Mouse (Mus musculus): ENCODE measurements around the gene Jak3. TPM values are rescaled to one million over a fixed set of nuclear protein-coding genes. Genes with fewer than 3 reads are reported as not detected.
"Not testable (repeated sequence)": the region's sequence is repeated elsewhere in the genome, so short reads cannot be mapped to it uniquely, and the experiment has no call there.

Jak3 gene
- polyA plus RNA-seq, 1 experiment from 2014 or later = 9.9 TPM

GRCm38 (mm10) chr8:71693166-71694041 lies 17.3 kb downstream of the Jak3 start:
- Histone ChIP-seq H3K4me2 (peak overlapping the region; percentile 17; the same call in 1 of the 2 replicates), H3K27ac (no peak overlapping the region), H3K9ac (no peak overlapping the region), H3K27me3 (peaks cover 84% of the 10 kb centered on the region), H3K36me3 (no peaks in the 10 kb centered on the region), H3K4me3 (peak overlapping the region; percentile 17), H3K9me3 (no peaks in the 10 kb centered on the region), H3K4me1 (peaks cover 9% of the 10 kb centered on the region; the same call in 1 of the 2 replicates)
- WGBS = 9% methylated on average over 68 of the region's 68 CpGs
- no peak for ATAC-seq (ENCODE audit: borderline replicate concordance, extremely low read depth, low FRiP score, low TSS enrichment)

DNA sequence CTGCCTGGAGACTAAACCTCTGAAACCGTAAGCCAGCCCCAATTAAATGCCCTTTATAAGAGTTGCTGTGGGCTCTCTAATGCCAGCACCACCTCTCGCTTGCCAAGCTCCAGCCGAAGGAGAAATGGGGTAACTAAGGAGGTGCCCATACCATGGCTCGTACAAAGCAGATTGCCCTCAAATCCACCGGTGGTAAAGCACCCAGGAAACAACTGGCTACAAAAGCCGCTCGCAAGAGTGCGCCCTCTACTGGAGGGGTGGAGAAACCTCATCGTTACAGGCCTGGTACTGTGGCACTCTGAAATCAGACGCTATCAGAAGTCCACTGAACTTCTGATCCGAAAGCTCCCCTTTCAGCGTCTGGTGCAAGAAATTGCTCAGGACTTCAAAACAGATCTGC lies 19.4 kb downstream of the Jak3 start:
- H3K9ac ChIP-seq; ATAC-seq (ENCODE audit: borderline replicate concordance, extremely low read depth, low FRiP score, low TSS enrichment); H3K4me3 ChIP-seq; H3K36me3 ChIP-seq; H3K4me2 ChIP-seq; H3K27ac ChIP-seq; H3K9me3 ChIP-seq: not testable (repeated sequence)
- 62% methylated on average over 12 of the region's 12 CpGs for WGBS
- H3K4me1 ChIP-seq = peaks cover 10% of the 10 kb centered on the region
- H3K27me3 ChIP-seq = peaks cover 73% of the 10 kb centered on the region

- ATAC-seq (ENCODE audit: borderline replicate concordance, extremely low read depth, low FRiP score, low TSS enrichment) = peak; percentile 20; the same call in 1 of the 2 replicates
- Histone ChIP-seq H3K4me3 (peak overlapping the region; percentile 31), H3K9ac (no peak overlapping the region), H3K9me3 (no peaks in the 10 kb centered on the region), H3K4me2 (peak overlapping the region; percentile 59), H3K4me1 (peaks cover 7% of the 10 kb centered on the region), H3K27ac (no peak overlapping the region), H3K36me3 (no peaks in the 10 kb centered on the region), H3K27me3 (peaks cover 66% of the 10 kb centered on the region)
- WGBS = 4% methylated on average over 29 of the region's 29 CpGs
Measured at GRCm38 (mm10) chr8:71700493-71701269, 24.6 kb downstream of the Jak3 start.

DNA sequence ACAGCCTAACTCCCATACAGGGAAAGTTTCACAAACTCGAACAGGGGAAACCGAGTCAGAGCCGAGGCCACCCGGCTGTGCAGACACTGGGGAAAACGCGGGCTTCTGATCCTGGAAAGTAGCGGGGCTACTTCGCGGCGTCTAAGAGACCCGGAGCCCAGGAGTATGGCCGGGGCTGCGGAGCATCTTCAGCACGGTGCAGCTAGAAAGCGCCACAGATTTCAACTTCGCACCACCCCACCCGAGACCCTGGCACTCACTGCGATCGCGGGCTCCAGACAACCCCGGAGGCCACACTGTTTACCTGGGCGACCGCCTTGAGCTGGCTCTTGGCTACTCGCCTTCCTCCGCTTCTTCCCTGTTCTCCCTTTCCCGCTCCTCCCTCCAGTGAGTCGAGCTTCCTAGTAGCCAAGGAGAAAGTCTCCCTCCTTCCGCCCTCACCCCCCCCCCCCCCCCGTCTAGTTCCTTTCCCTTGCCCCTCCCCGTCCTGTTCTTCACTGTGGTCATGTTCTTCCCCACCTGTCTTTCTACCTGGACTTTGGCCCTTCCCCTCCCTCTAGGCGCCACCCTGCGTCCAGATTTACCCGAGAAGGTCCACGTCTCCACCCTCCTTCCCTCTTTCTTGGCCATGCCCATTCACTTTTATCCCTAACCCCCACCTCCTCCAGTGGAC lies 25.5 kb downstream of the Jak3 start, which contains the start of gene B3gnt3:
Gene B3gnt3 (minus strand): TSS at position 376 of the 673 bp plus-strand sequence.
- Histone ChIP-seq H3K27me3 (peaks cover 62% of the 10 kb centered on the region), H3K27ac (no peak within 1 kb of the TSS)
- WGBS = 12% methylated on average over 33 of the region's 34 CpGs

GRCm38 (mm10) chr8:71702087-71702432 lies 26.0 kb downstream of the Jak3 start:
- H3K36me3 ChIP-seq = no peaks in the 10 kb centered on the region
- 34% methylated on average over 4 of the region's 4 CpGs for WGBS
- peaks cover 60% of the 10 kb centered on the region for H3K27me3 ChIP-seq
- no peak overlapping the region for H3K4me3 ChIP-seq
- no peak overlapping the region for H3K9ac ChIP-seq
- H3K4me2 ChIP-seq = no peak overlapping the region
- no peak for ATAC-seq (ENCODE audit: borderline replicate concordance, extremely low read depth, low FRiP score, low TSS enrichment)
- peaks cover 7% of the 10 kb centered on the region for H3K4me1 ChIP-seq
- H3K9me3 ChIP-seq = no peaks in the 10 kb centered on the region
- no peak overlapping the region for H3K27ac ChIP-seq

More for the DNA sequence above, 25.5 kb downstream of the Jak3 start, which contains the start of gene B3gnt3:
- Histone ChIP-seq H3K9ac (no peak within 1 kb of the TSS), H3K4me2 (peak within 1 kb of the TSS; percentile 59), H3K36me3 (no peaks in the 10 kb centered on the region), H3K9me3 (no peaks in the 10 kb centered on the region), H3K4me3 (peak within 1 kb of the TSS; percentile 31), H3K4me1 (peaks cover 7% of the 10 kb centered on the region)
- ATAC-seq (ENCODE audit: borderline replicate concordance, extremely low read depth, low FRiP score, low TSS enrichment) = 0 out of 2 replicates have a peak, but pooled peaks have one; percentile 25

GRCm38 (mm10) chr8:71702923-71703322 lies 26.8 kb downstream of the Jak3 start:
- no peak overlapping the region for H3K4me3 ChIP-seq
- 70% methylated on average over 3 of the region's 3 CpGs for WGBS
- H3K27me3 ChIP-seq = peaks cover 66% of the 10 kb centered on the region
- no peaks in the 10 kb centered on the region for H3K9me3 ChIP-seq
- H3K4me2 ChIP-seq = no peak overlapping the region
- no peak overlapping the region for H3K9ac ChIP-seq
- no peak overlapping the region for H3K27ac ChIP-seq
- peaks cover 7% of the 10 kb centered on the region for H3K4me1 ChIP-seq
- no peaks in the 10 kb centered on the region for H3K36me3 ChIP-seq
- ATAC-seq (ENCODE audit: borderline replicate concordance, extremely low read depth, low FRiP score, low TSS enrichment) = no peak

GRCm38 (mm10) chr8:71703400-71703799 lies 27.3 kb downstream of the Jak3 start:
- peaks cover 68% of the 10 kb centered on the region for H3K27me3 ChIP-seq
- not testable (repeated sequence) for H3K4me1 ChIP-seq; H3K4me2 ChIP-seq; H3K9me3 ChIP-seq; H3K4me3 ChIP-seq; ATAC-seq (ENCODE audit: borderline replicate concordance, extremely low read depth, low FRiP score, low TSS enrichment); H3K27ac ChIP-seq; H3K36me3 ChIP-seq; H3K9ac ChIP-seq

- peaks cover 3% of the 10 kb centered on the region; the same call in 1 of the 2 replicates for H3K4me1 ChIP-seq
- no peak overlapping the region for H3K27ac ChIP-seq
- H3K27me3 ChIP-seq = peaks cover 48% of the 10 kb centered on the region
- H3K36me3 ChIP-seq = no peaks in the 10 kb centered on the region
- H3K4me3 ChIP-seq = no peak overlapping the region
- no peak for ATAC-seq (ENCODE audit: borderline replicate concordance, extremely low read depth, low FRiP score, low TSS enrichment)
- WGBS = 34% methylated on average over 8 of the region's 8 CpGs
- H3K9me3 ChIP-seq = no peaks in the 10 kb centered on the region
- no peak overlapping the region for H3K9ac ChIP-seq
- no peak overlapping the region for H3K4me2 ChIP-seq
Measured at GRCm38 (mm10) chr8:71707874-71708273, 31.8 kb downstream of the Jak3 start.

DNA sequence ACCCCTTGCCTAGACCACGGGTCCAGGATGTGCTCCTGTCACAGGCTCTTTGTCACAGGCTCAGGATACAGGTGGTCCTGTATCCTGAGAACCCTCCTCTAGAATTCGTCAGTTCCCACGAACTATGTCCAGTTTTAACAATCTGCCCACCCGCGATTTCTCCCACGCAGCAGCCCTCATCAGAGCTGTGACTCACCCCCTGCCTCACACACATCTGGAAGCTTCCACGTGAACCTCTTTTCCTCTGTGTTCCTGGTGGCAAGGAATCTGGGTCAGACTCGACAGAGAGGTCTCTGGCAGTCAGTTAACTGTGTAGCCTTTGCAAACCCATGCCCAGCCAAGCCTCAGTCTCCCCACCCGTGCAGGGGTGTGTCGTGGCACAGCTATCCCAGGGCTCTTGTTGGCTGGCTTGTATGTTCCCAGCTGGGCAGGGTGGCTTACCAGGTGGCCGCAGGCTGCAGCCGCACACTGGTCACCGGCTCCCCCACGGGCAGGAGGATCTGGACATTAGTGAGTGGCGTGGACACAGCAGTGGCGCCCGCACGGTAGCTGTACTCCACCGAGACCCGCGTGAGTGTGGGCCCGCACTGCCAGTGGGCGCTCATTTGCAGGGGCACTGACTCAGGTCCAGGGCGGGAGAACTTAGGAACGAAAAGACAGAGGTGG lies 33.2 kb downstream of the Jak3 start:
- WGBS = 36% methylated on average over 25 of the region's 25 CpGs
- peak; percentile 33; the same call in 1 of the 2 replicates for ATAC-seq (ENCODE audit: borderline replicate concordance, extremely low read depth, low FRiP score, low TSS enrichment)
- no peak overlapping the region for H3K4me3 ChIP-seq
- peaks cover 35% of the 10 kb centered on the region for H3K27me3 ChIP-seq
- H3K36me3 ChIP-seq = no peaks in the 10 kb centered on the region
- H3K27ac ChIP-seq = no peak overlapping the region
- H3K9ac ChIP-seq = no peak overlapping the region
- no peaks in the 10 kb centered on the region for H3K9me3 ChIP-seq
- H3K4me1 ChIP-seq = peaks cover 3% of the 10 kb centered on the region; the same call in 1 of the 2 replicates
- H3K4me2 ChIP-seq = peak overlapping the region; percentile 46

DNA sequence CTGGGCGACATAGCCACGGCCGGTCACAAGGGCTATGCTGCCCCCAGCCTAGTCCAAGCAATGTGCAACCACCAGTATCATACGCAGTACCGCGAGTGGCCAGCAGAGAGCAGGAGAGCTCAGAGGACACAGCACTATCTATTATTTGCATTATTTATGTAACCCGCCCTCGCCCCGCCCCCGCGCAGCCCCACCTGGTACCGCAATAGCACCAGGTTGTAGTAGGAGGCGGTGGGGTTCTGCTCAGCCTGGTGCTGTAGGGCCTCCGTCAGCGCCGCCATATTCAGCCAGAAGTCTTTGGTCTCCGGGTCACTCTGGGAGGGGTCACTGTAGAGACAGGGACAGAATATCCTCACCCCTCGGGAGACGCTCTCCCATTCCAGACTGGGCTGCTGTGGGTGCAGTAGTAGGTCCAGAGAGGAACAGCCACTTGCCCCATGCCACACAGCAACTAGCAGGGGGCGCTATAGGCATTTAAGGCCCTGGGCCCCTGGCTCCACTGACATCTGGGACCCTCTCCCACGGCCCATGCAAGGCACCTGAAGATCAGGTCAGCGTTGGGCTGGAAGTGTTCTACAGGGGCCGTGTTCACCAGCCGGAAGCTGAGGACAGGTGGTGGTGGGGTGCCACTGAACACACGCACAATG lies 33.8 kb downstream of the Jak3 start:
- 20% methylated on average over 25 of the region's 25 CpGs for WGBS
- Histone ChIP-seq H3K27me3 (peaks cover 30% of the 10 kb centered on the region), H3K9me3 (no peaks in the 10 kb centered on the region), H3K4me2 (peak overlapping the region; percentile 46), H3K9ac (no peak overlapping the region), H3K36me3 (no peaks in the 10 kb centered on the region), H3K4me1 (peaks cover 3% of the 10 kb centered on the region; the same call in 1 of the 2 replicates), H3K27ac (no peak overlapping the region), H3K4me3 (0 out of 2 replicates have a peak overlapping the region, but pooled peaks have one; percentile 8)
- ATAC-seq (ENCODE audit: borderline replicate concordance, extremely low read depth, low FRiP score, low TSS enrichment) = peak; percentile 40; the same call in 1 of the 2 replicates
